Mouse (Mus musculus) embryonic facial prominence, embryonic 13.5 days (tissue): Measurements from ENCODE around the gene Hmbs. TPM values are rescaled to one million over a fixed set of nuclear protein-coding genes. Genes with fewer than 3 reads are reported as not detected.
"Not testable (repeated sequence)": the region's sequence is repeated elsewhere in the genome, so short reads cannot be mapped to it uniquely, and the experiment has no call there.

Source experiments
- ATAC-seq: fragments of 200-750 bp; cut with Nextera tagmentation; 2 replicates; pipeline ENCODE4 v1.8.0; 2017; ENCODE audit warnings: low read depth; ENCODE audit not compliant: insufficient number of reproducible peaks, insufficient read depth, low FRiP score, low TSS enrichment
- H3K27ac ChIP-seq: fragments of 300-500 bp; sonication (generic); 2 replicates; pipeline ENCODE4 v1.5.1; 2015; ENCODE audit warnings: moderate library complexity, mild to moderate bottlenecking, inconsistent platforms
- H3K27me3 ChIP-seq: fragments of 300-500 bp; sonication (generic); 2 replicates; pipeline ENCODE4 v1.6.1; 2015; ENCODE audit warnings: mild to moderate bottlenecking, inconsistent platforms
- H3K36me3 ChIP-seq: fragments of 300-500 bp; sonication (generic); 2 replicates; pipeline ENCODE4 v1.6.1; 2015; ENCODE audit warnings: mild to moderate bottlenecking, inconsistent platforms
- H3K4me1 ChIP-seq: fragments of 300-500 bp; sonication (generic); 2 replicates; pipeline ENCODE4 v1.6.1; 2015; ENCODE audit warnings: inconsistent platforms
- H3K4me2 ChIP-seq: fragments of 300-500 bp; sonication (generic); 2 replicates; pipeline ENCODE4 v1.6.1; 2015; ENCODE audit warnings: moderate library complexity, mild to moderate bottlenecking, inconsistent platforms
- H3K4me3 ChIP-seq: fragments of 300-500 bp; sonication (generic); 2 replicates; pipeline ENCODE4 v1.5.1; 2015; ENCODE audit warnings: mild to moderate bottlenecking, inconsistent platforms
- H3K9ac ChIP-seq: fragments of 300-500 bp; sonication (generic); 2 replicates; pipeline ENCODE4 v1.6.1; 2015; ENCODE audit warnings: mild to moderate bottlenecking, inconsistent platforms
- H3K9me3 ChIP-seq: fragments of 300-500 bp; sonication (generic); 2 replicates; pipeline ENCODE4 v1.6.1; 2016; ENCODE audit warnings: inconsistent platforms
- WGBS: fragments of 180-500 bp; shearing (Covaris S2); methylation state at CpG from one replicate; pipeline ENCODE4 v1.1.7; 2015; ENCODE audit warnings: mixed read lengths; 5-methylcytosine and 5-hydroxymethylcytosine counted together
- polyA plus RNA-seq: library from polyadenylated mRNA; unstranded; fragments of >200 nt; fragmentation: Nextera tagmentation; extraction: Ambion mirVana; gene quantifications from 2 replicates; pipeline ENCODE4 v1.2.1, GENCODE M21; 2015

The Hmbs gene
- polyA plus RNA-seq: 114 and 119 TPM in 2 replicates

GRCm38 (mm10) chr9:44343781-44344421 is at the start of gene Hmbs:
Hmbs (minus strand) TSS chr9:44344228.
- Histone ChIP-seq H3K36me3 (peaks cover 65% of the 10 kb centered on the region), H3K9ac (peak within 1 kb of the TSS; percentile 92), H3K4me3 (peak within 1 kb of the TSS; percentile 87), H3K4me2 (peak within 1 kb of the TSS; percentile 72), H3K27ac (peak within 1 kb of the TSS; percentile 96), H3K27me3 (no peaks in the 10 kb centered on the region), H3K4me1 (peaks cover 17% of the 10 kb centered on the region), H3K9me3 (no peaks in the 10 kb centered on the region)
- under 1% methylated on average over 39 of the region's 39 CpGs for WGBS
- peak; percentile 93 for ATAC-seq

- ATAC-seq: no peak
- peaks cover 61% of the 10 kb centered on the region for H3K36me3 ChIP-seq
- H3K4me1 ChIP-seq: no peaks in the 10 kb centered on the region; the same call in 1 of the 2 replicates
- no peak overlapping the region for H3K4me2 ChIP-seq
- H3K27me3 ChIP-seq: no peaks in the 10 kb centered on the region
- no peak overlapping the region for H3K9ac ChIP-seq
- 43% methylated on average over 4 of the region's 4 CpGs for WGBS
- no peaks in the 10 kb centered on the region for H3K9me3 ChIP-seq
- no peak overlapping the region for H3K4me3 ChIP-seq
- no peak overlapping the region for H3K27ac ChIP-seq
Measured at GRCm38 (mm10) chr9:44391466-44391865, 47.4 kb upstream of the Hmbs start.

GRCm38 (mm10) chr9:44389273-44389672 is 45.2 kb upstream of the Hmbs start:
- no peak overlapping the region for H3K9ac ChIP-seq
- ATAC-seq: no peak
- no peaks in the 10 kb centered on the region for H3K9me3 ChIP-seq
- H3K4me3 ChIP-seq: no peak overlapping the region
- no peak overlapping the region for H3K27ac ChIP-seq
- WGBS: 63% methylated on average over 8 of the region's 8 CpGs
- H3K36me3 ChIP-seq: peaks cover 83% of the 10 kb centered on the region
- H3K4me2 ChIP-seq: no peak overlapping the region
- H3K4me1 ChIP-seq: no peaks in the 10 kb centered on the region
- H3K27me3 ChIP-seq: no peaks in the 10 kb centered on the region

- Histone ChIP-seq H3K9me3 (no peaks in the 10 kb centered on the region), H3K4me1 (no peaks in the 10 kb centered on the region), H3K36me3 (peaks cover 97% of the 10 kb centered on the region), H3K9ac (no peak overlapping the region), H3K4me3 (no peak overlapping the region), H3K27ac (no peak overlapping the region), H3K4me2 (no peak overlapping the region), H3K27me3 (no peaks in the 10 kb centered on the region)
- WGBS: 79% methylated on average over 3 of the region's 3 CpGs
- no peak for ATAC-seq
Measured at GRCm38 (mm10) chr9:44387221-44387620, 43.2 kb upstream of the Hmbs start.

- ATAC-seq: no peak
- Histone ChIP-seq H3K4me3 (no peak overlapping the region), H3K27me3 (no peaks in the 10 kb centered on the region), H3K4me1 (peaks cover 11% of the 10 kb centered on the region), H3K36me3 (peaks cover 91% of the 10 kb centered on the region), H3K27ac (no peak overlapping the region), H3K4me2 (no peak overlapping the region), H3K9ac (no peak overlapping the region), H3K9me3 (no peaks in the 10 kb centered on the region)
- WGBS: 93% methylated on average over 13 of the region's 13 CpGs
Measured at GRCm38 (mm10) chr9:44384596-44384995, 40.6 kb upstream of the Hmbs start.

- 7% methylated on average over 15 of the region's 15 CpGs for WGBS
- Histone ChIP-seq H3K27ac (peak overlapping the region; percentile 87), H3K4me1 (peaks cover 17% of the 10 kb centered on the region), H3K9me3 (no peaks in the 10 kb centered on the region), H3K36me3 (peaks cover 44% of the 10 kb centered on the region), H3K4me2 (peak overlapping the region; percentile 86), H3K9ac (peak overlapping the region; percentile 95), H3K4me3 (peak overlapping the region; percentile 89), H3K27me3 (no peaks in the 10 kb centered on the region)
- peak; percentile 22; the same call in 1 of the 2 replicates for ATAC-seq
Measured at GRCm38 (mm10) chr9:44379862-44380261, 35.8 kb upstream of the Hmbs start.

- ATAC-seq: peak; percentile 97
- peak within 1 kb of the TSS; percentile 95 for H3K9ac ChIP-seq
- H3K27me3 ChIP-seq: no peaks in the 10 kb centered on the region
- peaks cover 37% of the 10 kb centered on the region for H3K36me3 ChIP-seq
- no peaks in the 10 kb centered on the region for H3K9me3 ChIP-seq
- peak within 1 kb of the TSS; percentile 87 for H3K27ac ChIP-seq
- H3K4me3 ChIP-seq: peak within 1 kb of the TSS; percentile 89
- H3K4me1 ChIP-seq: peaks cover 17% of the 10 kb centered on the region
- WGBS: under 1% methylated on average over 82 of the region's 83 CpGs
- peak within 1 kb of the TSS; percentile 86 for H3K4me2 ChIP-seq
Measured at GRCm38 (mm10) chr9:44379054-44379834, 35.2 kb upstream of the Hmbs start, which contains the start of gene Hyou1. Hyou1 (plus strand) TSS chr9:44379490.

- H3K27me3 ChIP-seq: no peaks in the 10 kb centered on the region
- no peak for ATAC-seq
- H3K27ac ChIP-seq: no peak overlapping the region
- no peaks in the 10 kb centered on the region for H3K9me3 ChIP-seq
- WGBS: 87% methylated on average over 5 of the region's 5 CpGs
- peaks cover 17% of the 10 kb centered on the region for H3K4me1 ChIP-seq
- H3K4me2 ChIP-seq: peak overlapping the region; percentile 86
- peak overlapping the region; percentile 95 for H3K9ac ChIP-seq
- peaks cover 27% of the 10 kb centered on the region for H3K36me3 ChIP-seq
- H3K4me3 ChIP-seq: peak overlapping the region; percentile 89
Measured at GRCm38 (mm10) chr9:44378153-44378730, 34.2 kb upstream of the Hmbs start.

- not testable (repeated sequence) for H3K4me3 ChIP-seq, ATAC-seq
- WGBS: 80% methylated on average over 2 of the region's 2 CpGs
Measured at GRCm38 (mm10) chr9:44377335-44377734, 33.3 kb upstream of the Hmbs start.

GRCm38 (mm10) chr9:44376141-44376540 is 32.1 kb upstream of the Hmbs start:
- Histone ChIP-seq H3K4me2 (no peak overlapping the region), H3K4me1 (peaks cover 17% of the 10 kb centered on the region), H3K27me3 (no peaks in the 10 kb centered on the region), H3K36me3 (peaks cover 6% of the 10 kb centered on the region), H3K9me3 (no peaks in the 10 kb centered on the region), H3K9ac (no peak overlapping the region), H3K27ac (no peak overlapping the region), H3K4me3 (no peak overlapping the region)
- whole genome bisulfite sequencing: 92% methylated on average over 6 of the region's 6 CpGs
- ATAC-seq: no peak

More at GRCm38 (mm10) chr9:44377335-44377734, 33.3 kb upstream of the Hmbs start:
- Histone ChIP-seq H3K4me1 (peaks cover 17% of the 10 kb centered on the region), H3K36me3 (peaks cover 18% of the 10 kb centered on the region)
- not testable (repeated sequence) for H3K4me2 ChIP-seq, H3K9me3 ChIP-seq, H3K27ac ChIP-seq, H3K9ac ChIP-seq, H3K27me3 ChIP-seq

- Histone ChIP-seq H3K36me3 (no peaks in the 10 kb centered on the region), H3K4me2 (no peak overlapping the region)
- ATAC-seq: no peak
Measured at GRCm38 (mm10) chr9:44373386-44373785, 29.4 kb upstream of the Hmbs start.

More at GRCm38 (mm10) chr9:44373386-44373785, 29.4 kb upstream of the Hmbs start:
- no peaks in the 10 kb centered on the region for H3K9me3 ChIP-seq
- H3K27ac ChIP-seq: no peak overlapping the region
- no peak overlapping the region for H3K9ac ChIP-seq
- no peaks in the 10 kb centered on the region for H3K27me3 ChIP-seq
- peaks cover 2% of the 10 kb centered on the region; the same call in 1 of the 2 replicates for H3K4me1 ChIP-seq
- no peak overlapping the region for H3K4me3 ChIP-seq
